Mouse (Mus musculus) activated CD4-positive, CD25-positive, alpha-beta regulatory T cell (primary cell): ENCODE data around the gene Glycam1. TPM values are rescaled to one million over a fixed set of nuclear protein-coding genes. Genes with fewer than 3 reads are reported as not detected.

Experiments used
- polyA plus RNA-seq, 2 experiments: library from polyadenylated mRNA; unstranded; fragments of 100-300 nt; shearing (Covaris generic); gene quantifications; one replicate each; pipeline ENCODE4 v1.2.1; 2017

The Glycam1 gene
- polyA plus RNA-seq: under 1 TPM in 1 of 2 experiments, not detected in 1; 0.22 TPM

DNA sequence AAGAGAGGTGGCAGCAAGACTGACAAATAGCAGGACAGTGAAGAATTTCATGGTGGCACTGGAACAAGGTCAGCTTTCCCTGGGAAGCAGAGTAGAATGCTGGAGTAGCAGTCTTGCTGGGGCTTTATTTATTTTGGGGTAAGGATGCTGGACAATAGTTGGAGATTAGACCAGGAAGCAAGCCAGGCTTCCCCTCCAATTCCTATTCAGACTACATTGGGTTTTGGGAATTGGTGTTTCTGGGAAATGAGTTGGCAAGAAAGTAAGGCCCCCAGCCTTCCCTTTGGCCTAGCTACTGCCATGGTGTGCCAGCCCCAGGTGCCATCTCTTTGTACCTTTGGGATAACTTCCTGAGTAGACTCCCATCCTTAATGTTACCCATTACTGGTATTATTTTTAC is at the start of gene Glycam1:
Gene Glycam1 (minus strand): TSS at position 101 of the 400 bp plus-strand sequence.

DNA sequence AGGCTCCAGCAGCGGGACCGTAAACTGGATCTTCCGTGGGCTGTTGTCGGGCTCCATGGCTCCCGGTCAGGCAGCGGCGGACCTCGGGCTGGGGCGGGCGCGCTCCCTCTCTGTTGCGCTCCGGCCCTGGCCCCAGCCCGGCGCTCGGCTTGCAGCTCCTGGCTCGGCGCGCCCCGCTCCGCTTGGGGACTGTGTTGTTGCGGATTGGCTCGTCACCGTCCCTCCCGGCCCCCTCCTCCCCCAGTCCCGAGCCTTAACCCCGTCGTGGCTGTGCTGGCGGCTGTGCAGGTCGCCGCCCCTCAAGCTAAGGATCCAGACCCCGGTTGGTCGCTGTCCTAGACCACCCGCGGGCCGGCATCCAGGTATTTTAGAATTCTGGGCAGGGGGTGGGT is 27.1 kb downstream of the Glycam1 start, which contains the start of gene Ppp1r1a:
Gene Ppp1r1a (minus strand): TSS at position 182 of the 392 bp plus-strand sequence.

Other genes starting within 250 kb of the Glycam1 start
- gene Zfp385a, start 225.0 kb downstream of the Glycam1 start, polyA plus RNA-seq: under 1 TPM in 1 of 2 experiments, not detected in 1; 0.57 TPM
- 1 to 10 TPM; 2.8 to 3.4 TPM for gene Itga5, start 198.3 kb downstream of the Glycam1 start, polyA plus RNA-seq
- gene Gtsf1, start 134.6 kb downstream of the Glycam1 start, polyA plus RNA-seq: under 1 TPM in 1 of 2 experiments, not detected in 1; 0.68 TPM
- not detected for gene Gtsf2, start 116.6 kb downstream of the Glycam1 start, polyA plus RNA-seq
- gene Nckap1l, start 111.3 kb downstream of the Glycam1 start, polyA plus RNA-seq: 100 to 1,000 TPM in 1 of 2 experiments, 10 to 100 TPM in 1; 90.2 to 144 TPM
- gene Pde1b, start 62.0 kb downstream of the Glycam1 start, polyA plus RNA-seq: 1 to 10 TPM; 8.2 to 8.6 TPM
- not detected for gene Ppp1r1a, start 27.1 kb downstream of the Glycam1 start, polyA plus RNA-seq
- gene Mucl1, start 190.4 kb upstream of the Glycam1 start, polyA plus RNA-seq: not detected